Mouse (Mus musculus) lung, postnatal 14 days (tissue): ENCODE measurements around the gene Slc28a1.
"Not testable (repeated sequence)": the region's sequence is repeated elsewhere in the genome, so short reads cannot be mapped to it uniquely, and the experiment has no call there.

Source experiments
- DNase-seq: peaks from one replicate; pipeline ENCODE4 v3.0.0; 2021

Gene Slc28a1

GRCm38 (mm10) chr7:81125215-81126175 lies 10.9 kb downstream of the Slc28a1 start:
- no peak for DNase-seq

- peak; percentile 33 for DNase-seq
Measured at GRCm38 (mm10) chr7:81131864-81132263, 17.3 kb downstream of the Slc28a1 start.

- peak; percentile 48 for DNase-seq
Measured at GRCm38 (mm10) chr7:81132851-81133279, 18.3 kb downstream of the Slc28a1 start.

- DNase-seq, result no peak
Measured at GRCm38 (mm10) chr7:81133416-81133815, 18.8 kb downstream of the Slc28a1 start.

- no peak for DNase-seq
Measured at GRCm38 (mm10) chr7:81133941-81134340, 19.3 kb downstream of the Slc28a1 start.

GRCm38 (mm10) chr7:81134614-81135067 lies 20.0 kb downstream of the Slc28a1 start:
- peak; percentile 72 for DNase-seq

GRCm38 (mm10) chr7:81137292-81137691 lies 22.7 kb downstream of the Slc28a1 start:
- no peak for DNase-seq

- DNase-seq, result peak; percentile 71
Measured at GRCm38 (mm10) chr7:81139100-81139499, 24.5 kb downstream of the Slc28a1 start.

- DNase-seq, result no peak
Measured at GRCm38 (mm10) chr7:81139671-81140404, 25.2 kb downstream of the Slc28a1 start.

- DNase-seq, result no peak
Measured at GRCm38 (mm10) chr7:81141541-81141940, 26.9 kb downstream of the Slc28a1 start.

- DNase-seq, result not testable (repeated sequence)
Measured at GRCm38 (mm10) chr7:81143056-81143455, 28.5 kb downstream of the Slc28a1 start.

- no peak for DNase-seq
Measured at GRCm38 (mm10) chr7:81149759-81150158, 35.2 kb downstream of the Slc28a1 start.

- DNase-seq, result no peak
Measured at GRCm38 (mm10) chr7:81151216-81151615, 36.6 kb downstream of the Slc28a1 start.

GRCm38 (mm10) chr7:81152306-81152705 lies 37.7 kb downstream of the Slc28a1 start:
- DNase-seq, result no peak

- DNase-seq, result no peak
Measured at GRCm38 (mm10) chr7:81152826-81153225, 38.2 kb downstream of the Slc28a1 start.

GRCm38 (mm10) chr7:81153327-81153726 lies 38.7 kb downstream of the Slc28a1 start:
- DNase-seq, result no peak

- DNase-seq, result not testable (repeated sequence)
Measured at GRCm38 (mm10) chr7:81154244-81154643, 39.6 kb downstream of the Slc28a1 start.

- DNase-seq, result peak; percentile 66
Measured at GRCm38 (mm10) chr7:81154960-81155359, 40.4 kb downstream of the Slc28a1 start.

- DNase-seq, result no peak
Measured at GRCm38 (mm10) chr7:81158933-81159332, 44.3 kb downstream of the Slc28a1 start.

- peak; percentile 58 for DNase-seq
Measured at GRCm38 (mm10) chr7:81161666-81162065, 47.1 kb downstream of the Slc28a1 start.

GRCm38 (mm10) chr7:81162345-81162744 lies 47.7 kb downstream of the Slc28a1 start:
- peak; percentile 83 for DNase-seq

GRCm38 (mm10) chr7:81164411-81164810 lies 49.8 kb downstream of the Slc28a1 start:
- no peak for DNase-seq

- peak; percentile 37 for DNase-seq
Measured at GRCm38 (mm10) chr7:81167124-81167523, 52.5 kb downstream of the Slc28a1 start.

GRCm38 (mm10) chr7:81169351-81169750 lies 54.8 kb downstream of the Slc28a1 start:
- DNase-seq, result no peak
